Mouse (Mus musculus) kidney, adult 18-20 months (tissue): ENCODE measurements around the gene Tuba8.

Experiments used
- DNase-seq: peaks from one replicate; pipeline ENCODE4 v3.0.0; 2021

Tuba8 gene

DNA sequence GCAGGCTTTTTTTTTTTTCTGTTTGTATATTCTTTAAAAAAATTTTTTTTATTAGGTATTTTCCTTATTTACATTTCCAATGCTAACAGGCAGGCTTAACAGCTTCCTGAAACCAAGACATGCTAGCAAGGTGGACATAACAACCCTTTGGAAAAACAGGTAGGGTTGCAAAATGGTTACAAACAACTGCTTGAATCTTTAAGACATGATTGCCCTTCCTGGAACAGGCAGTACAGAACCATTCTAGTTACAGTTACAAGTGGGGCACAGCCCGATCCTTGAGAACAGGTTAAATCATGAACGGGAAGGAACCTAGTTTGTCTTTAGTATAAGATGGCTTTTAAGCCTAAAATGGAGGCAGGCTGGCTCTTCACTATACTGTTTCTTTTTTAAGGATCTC is 25.9 kb downstream of the Tuba8 start:
- DNase-seq: no peak

DNA sequence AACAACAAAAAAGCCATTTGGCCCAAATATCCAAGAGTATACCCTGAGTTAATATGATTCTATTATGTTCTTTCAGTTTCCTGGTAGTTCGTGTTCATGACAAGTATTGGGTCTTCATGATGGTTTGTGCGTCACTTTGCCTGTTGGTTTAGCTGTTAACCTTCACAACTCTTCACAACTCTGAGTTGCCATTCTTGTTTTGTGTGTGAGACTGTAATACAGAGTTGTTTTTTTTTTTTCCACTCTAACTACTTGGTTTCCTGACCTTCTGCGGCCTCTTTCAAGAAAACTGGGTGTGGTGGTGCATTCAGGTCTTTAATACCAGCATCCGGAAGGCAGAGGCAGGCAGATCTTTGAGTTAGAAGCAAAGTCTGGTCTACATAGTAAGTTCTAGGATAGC is 27.7 kb downstream of the Tuba8 start:
- no peak for DNase-seq

- no peak for DNase-seq
Observed at GRCm38 (mm10) chr6:121241780-121242179, 31.3 kb downstream of the Tuba8 start.

DNA sequence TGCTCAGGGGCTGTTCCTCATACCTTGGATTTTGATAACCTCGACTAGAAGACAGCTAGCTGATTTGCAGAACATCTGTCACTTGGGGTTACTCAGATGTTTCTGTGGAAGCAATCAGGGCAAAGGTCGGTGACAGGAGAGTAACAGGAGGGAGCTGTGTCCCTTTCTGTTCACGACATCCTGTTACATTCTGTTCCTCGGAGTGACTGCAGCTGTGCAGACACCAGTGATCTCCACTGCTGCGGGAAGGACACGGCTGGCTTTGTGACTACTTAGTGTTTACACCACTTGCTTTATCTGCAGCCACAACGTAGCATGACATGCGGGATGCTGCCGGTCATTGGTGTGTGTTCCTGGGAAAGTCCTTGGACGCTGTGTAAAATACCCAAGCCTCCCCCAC is 32.7 kb downstream of the Tuba8 start:
- no peak for DNase-seq

DNA sequence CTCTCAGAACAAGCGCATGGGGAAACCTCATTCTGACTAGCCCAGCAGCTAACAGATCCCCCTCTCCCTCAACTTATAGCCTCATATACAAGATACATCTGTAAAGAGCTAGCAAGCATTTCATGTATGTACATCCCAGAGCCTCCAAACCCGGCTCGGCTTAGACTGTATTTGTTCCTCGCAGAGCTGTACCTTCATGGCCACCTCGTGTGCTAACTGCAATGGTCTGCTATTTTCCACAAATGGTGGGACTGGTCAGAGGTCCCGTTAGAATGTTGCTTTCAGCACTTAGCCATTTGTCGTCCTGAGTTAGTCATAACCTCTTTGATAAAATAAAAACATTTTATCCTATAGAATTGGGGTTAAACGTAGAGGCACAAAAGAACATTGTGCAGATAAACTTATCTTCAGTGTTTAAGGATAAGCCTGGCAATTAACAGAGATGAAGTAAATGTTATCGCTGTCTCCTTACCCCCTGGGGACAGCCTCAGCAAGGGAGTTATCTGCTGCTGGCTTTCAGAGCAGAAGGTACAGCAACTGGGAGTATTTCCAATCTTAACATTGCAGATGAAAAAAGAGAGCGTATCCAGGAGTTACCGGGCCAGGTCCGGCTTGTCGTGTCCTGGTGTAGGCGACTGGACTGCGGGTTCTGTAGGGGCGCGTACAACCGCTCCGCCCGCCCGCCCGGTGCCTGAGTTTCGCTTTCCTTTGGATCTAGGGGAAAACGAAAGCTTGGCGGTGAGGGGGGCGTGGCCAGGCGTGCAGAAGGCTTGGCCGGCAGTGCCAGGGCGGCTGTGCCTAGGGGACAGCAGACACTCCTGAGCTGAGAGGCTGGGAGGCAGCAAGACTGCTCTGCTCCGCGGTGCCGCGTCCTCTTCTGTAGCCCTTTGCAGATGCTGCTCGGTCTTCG is 34.9 kb downstream of the Tuba8 start, which contains the start of gene Usp18:
Gene Usp18, plus strand, starts transcription at position 780 of the 910 bp plus-strand sequence.
- DNase-seq: peak; percentile 93

- DNase-seq: no peak
Observed at GRCm38 (mm10) chr6:121246037-121246361, 35.5 kb downstream of the Tuba8 start.

DNA sequence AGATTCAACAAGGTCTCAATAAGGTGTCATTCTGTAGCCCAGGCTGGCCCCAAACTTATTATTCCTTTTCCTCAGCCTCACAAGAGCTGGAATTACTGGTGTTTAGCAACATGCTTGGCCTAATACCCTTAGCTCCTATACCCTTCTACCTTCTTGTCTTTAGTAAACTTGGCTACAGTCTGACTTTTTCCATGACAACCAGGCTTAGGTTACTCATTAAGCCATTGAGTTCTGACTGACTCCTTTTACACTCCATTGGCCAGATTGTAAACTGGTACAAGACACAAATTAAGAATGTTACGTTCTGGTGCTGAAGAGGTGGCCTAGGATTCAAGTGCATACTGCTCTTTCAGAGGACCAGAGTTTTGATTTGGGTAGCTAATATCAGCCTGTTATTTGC is 39.9 kb downstream of the Tuba8 start:
- peak; percentile 8 for DNase-seq

DNA sequence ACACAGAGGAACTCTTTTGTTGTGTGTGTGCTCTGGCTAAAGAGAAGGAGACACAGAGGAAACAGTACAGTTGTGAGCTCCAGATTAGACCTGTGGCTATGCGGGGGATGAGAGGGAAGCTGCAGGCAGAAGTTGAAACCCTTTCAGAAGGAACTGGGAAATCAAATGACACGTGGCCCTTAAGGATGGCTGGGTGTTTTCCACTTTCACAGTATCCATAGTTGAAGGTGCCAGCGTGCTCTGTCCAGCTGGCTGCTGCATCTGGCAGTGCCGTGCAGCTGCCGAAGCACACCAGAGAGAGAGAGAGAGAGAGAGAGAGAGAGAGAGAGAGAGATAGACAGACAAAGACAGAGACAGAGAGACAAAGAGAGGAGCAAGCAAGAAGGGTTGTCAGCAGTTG is 40.8 kb downstream of the Tuba8 start:
- no peak for DNase-seq

DNA sequence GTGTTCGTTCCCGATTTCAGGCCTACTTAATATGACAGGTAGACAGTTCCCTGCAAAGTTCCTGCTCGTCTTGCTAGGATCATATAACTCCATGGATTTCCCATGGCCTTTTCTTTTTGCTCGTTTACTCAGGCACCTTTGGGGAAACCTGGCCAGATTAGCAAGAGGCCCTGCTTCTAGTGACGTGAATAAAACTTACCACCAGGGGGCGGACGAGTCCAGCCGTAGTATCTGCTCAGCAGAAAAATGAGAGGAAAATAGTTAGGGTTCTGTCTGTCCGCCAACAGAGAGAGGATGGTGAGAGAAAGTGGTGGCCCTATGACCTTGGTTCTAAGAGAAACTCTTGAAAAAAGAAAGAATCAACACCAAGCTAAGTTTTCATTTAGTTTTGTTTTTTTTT is 50.1 kb downstream of the Tuba8 start:
- DNase-seq: peak; percentile 80

- DNase-seq: no peak
Observed at GRCm38 (mm10) chr6:121261233-121261632, 50.7 kb downstream of the Tuba8 start.

DNA sequence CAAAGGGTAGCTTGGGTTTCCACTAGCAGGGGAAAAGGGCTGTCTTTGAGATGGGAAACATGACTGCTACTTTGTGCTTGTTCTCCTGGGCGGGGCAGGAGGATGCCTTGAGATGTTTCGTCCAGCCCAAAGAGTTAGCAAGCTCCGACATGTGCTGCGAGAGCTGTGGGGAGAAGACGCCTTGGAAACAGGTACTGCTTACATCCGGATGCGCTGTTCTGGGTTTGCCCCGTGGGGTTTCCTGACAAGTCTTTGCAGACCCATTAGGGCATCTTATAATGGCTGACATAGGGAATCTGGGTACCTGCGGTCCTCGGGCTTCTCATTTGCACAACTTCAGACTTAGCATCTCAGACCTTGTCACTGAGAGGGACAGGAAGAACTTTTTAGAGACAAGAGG is 51.5 kb downstream of the Tuba8 start:
- no peak for DNase-seq

GRCm38 (mm10) chr6:121262496-121262895 is 52.0 kb downstream of the Tuba8 start:
- no peak for DNase-seq

DNA sequence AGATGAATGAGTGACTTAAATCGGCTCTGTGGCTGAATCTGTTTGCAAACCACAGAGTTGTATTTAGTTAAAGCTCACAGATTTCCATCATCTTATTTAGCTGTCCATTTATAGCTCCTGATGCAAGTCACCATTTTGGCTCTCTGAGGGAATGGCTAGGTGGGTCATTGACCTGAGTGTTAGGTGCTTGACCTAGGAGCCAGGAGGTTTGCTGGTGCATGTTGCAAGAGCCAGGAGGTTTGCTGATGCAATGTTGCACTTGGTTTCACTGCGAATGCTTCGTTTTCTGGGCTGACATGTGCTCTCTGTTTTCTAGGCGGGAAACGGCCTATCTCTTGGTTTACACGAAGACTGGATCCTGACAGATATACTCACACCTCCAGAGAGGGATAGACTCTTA is 59.7 kb downstream of the Tuba8 start:
- no peak for DNase-seq

GRCm38 (mm10) chr6:121271707-121272074 is 61.2 kb downstream of the Tuba8 start:
- no peak for DNase-seq

- peak; percentile 88 for DNase-seq
Observed at GRCm38 (mm10) chr6:121272075-121272800, 61.7 kb downstream of the Tuba8 start.

DNA sequence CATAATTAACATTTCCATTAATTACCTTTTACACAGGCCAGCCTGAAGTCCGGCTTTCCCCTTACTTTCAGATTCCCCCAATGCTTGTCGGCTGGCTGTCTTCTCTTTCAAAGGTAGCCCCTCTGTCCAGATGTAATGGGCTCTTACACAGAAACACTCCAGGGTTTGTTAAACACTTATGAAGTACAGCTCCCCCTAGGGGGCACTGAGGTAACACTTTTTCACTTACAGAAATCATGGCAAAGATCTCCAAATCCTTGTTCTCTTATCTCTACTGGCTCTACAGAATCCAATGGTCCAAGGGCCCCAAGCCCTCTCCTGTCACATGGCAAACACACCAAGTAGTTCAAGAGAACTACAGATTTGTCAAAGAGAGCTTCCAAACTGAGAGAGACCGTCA is 63.9 kb downstream of the Tuba8 start:
- DNase-seq: peak; percentile 55
